Mouse (Mus musculus) embryonic facial prominence, embryonic 10.5 days (tissue): ENCODE measurements around the gene Adcy6. TPM values are rescaled to one million over a fixed set of nuclear protein-coding genes. Genes with fewer than 3 reads are reported as not detected.
"Not testable (repeated sequence)": the region's sequence is repeated elsewhere in the genome, so short reads cannot be mapped to it uniquely, and the experiment has no call there.

ENCODE experiments used
- DNase-seq: peaks from one replicate; pipeline ENCODE4 v3.0.0-alpha.2; 2017; ENCODE audit warnings: low spot score
- H3K27ac ChIP-seq: fragments of 300-500 bp; sonication (generic); replicated peaks from 2 replicates; pipeline ENCODE4 v1.5.1; 2016; ENCODE audit warnings: mild to moderate bottlenecking
- H3K27me3 ChIP-seq: fragments of 300-500 bp; sonication (generic); replicated peaks from 2 replicates; pipeline ENCODE4 v1.6.1; 2016; ENCODE audit warnings: low read depth, mild to moderate bottlenecking; ENCODE audit not compliant: poor library complexity, severe bottlenecking
- H3K36me3 ChIP-seq: fragments of 300-500 bp; sonication (generic); replicated peaks from 2 replicates; pipeline ENCODE4 v1.6.1; 2016; ENCODE audit warnings: mild to moderate bottlenecking, moderate library complexity
- H3K4me1 ChIP-seq: fragments of 300-500 bp; sonication (generic); 2 replicates; pipeline ENCODE4 v1.6.1; 2016
- H3K4me3 ChIP-seq: fragments of 300-500 bp; sonication (generic); 2 replicates; pipeline ENCODE4 v1.5.1; 2016; ENCODE audit warnings: mild to moderate bottlenecking, moderate library complexity
- H3K9me3 ChIP-seq: fragments of 300-500 bp; sonication (generic); 2 replicates; pipeline ENCODE4 v1.6.1; 2016; ENCODE audit warnings: mild to moderate bottlenecking
- WGBS: fragments of 180-500 bp; shearing (Covaris S2); methylation state at CpG from one replicate; pipeline ENCODE4 v1.1.7; 2016; 5-methylcytosine and 5-hydroxymethylcytosine counted together
- polyA plus RNA-seq: library from polyadenylated mRNA; unstranded; fragments of >200 nt; fragmentation: Nextera tagmentation; extraction: Ambion mirVana; gene quantifications from 2 replicates; pipeline ENCODE4 v1.2.1, GENCODE M21; 2016

Adcy6 gene
- polyA plus RNA-seq, 1 experiment from 2014 or later, result 11.6 TPM

- H3K9me3 ChIP-seq, result no peaks in the 10 kb centered on the region
- WGBS, result 78% methylated on average over 7 of the region's 7 CpGs
- H3K36me3 ChIP-seq, result peaks cover 66% of the 10 kb centered on the region
- H3K4me3 ChIP-seq, result no peak overlapping the region
- DNase-seq, result no peak
- no peak overlapping the region for H3K27ac ChIP-seq
- H3K27me3 ChIP-seq, result no peaks in the 10 kb centered on the region
- peaks cover 12% of the 10 kb centered on the region for H3K4me1 ChIP-seq
Observed at GRCm38 (mm10) chr15:98589640-98590336, 20.1 kb downstream of the Adcy6 start.

DNA sequence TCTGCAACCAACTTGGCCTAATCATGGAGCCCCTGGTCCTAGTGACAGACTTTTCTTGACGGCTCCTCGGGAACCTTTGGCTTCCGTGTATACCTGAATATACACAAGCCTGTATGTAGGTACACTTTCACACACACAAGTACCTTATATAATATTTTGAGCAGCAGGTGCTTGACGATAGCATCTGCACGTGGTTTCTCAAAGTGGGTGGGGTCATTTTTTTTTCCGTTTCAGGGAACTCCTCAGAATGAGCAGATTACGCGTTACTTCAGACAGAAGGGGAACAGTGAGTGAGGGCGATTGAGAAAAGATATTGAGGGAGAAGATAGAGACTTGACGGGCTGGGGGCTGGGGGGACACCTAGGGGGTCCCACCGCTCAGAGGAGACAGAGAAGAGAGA lies 22.1 kb downstream of the Adcy6 start:
- no peaks in the 10 kb centered on the region for H3K27me3 ChIP-seq
- no peak for DNase-seq
- H3K9me3 ChIP-seq, result no peaks in the 10 kb centered on the region
- H3K27ac ChIP-seq, result no peak overlapping the region
- H3K4me1 ChIP-seq, result peaks cover 15% of the 10 kb centered on the region
- 87% methylated on average over 11 of the region's 11 CpGs for WGBS
- peaks cover 46% of the 10 kb centered on the region for H3K36me3 ChIP-seq
- no peak overlapping the region for H3K4me3 ChIP-seq

GRCm38 (mm10) chr15:98586141-98586540 lies 23.7 kb downstream of the Adcy6 start:
- not testable (repeated sequence) for H3K4me3 ChIP-seq, DNase-seq
- 81% methylated on average over 9 of the region's 9 CpGs for WGBS

GRCm38 (mm10) chr15:98585421-98585820 lies 24.5 kb downstream of the Adcy6 start:
- peaks cover 23% of the 10 kb centered on the region for H3K36me3 ChIP-seq
- DNase-seq, result no peak
- H3K4me1 ChIP-seq, result peaks cover 15% of the 10 kb centered on the region
- no peak overlapping the region for H3K4me3 ChIP-seq
- H3K27ac ChIP-seq, result no peak overlapping the region
- 35% methylated on average over 7 of the region's 7 CpGs for WGBS
- H3K9me3 ChIP-seq, result no peaks in the 10 kb centered on the region
- H3K27me3 ChIP-seq, result no peaks in the 10 kb centered on the region

More at GRCm38 (mm10) chr15:98586141-98586540, 23.7 kb downstream of the Adcy6 start:
- H3K27me3 ChIP-seq, H3K27ac ChIP-seq, H3K9me3 ChIP-seq: not testable (repeated sequence)
- peaks cover 30% of the 10 kb centered on the region for H3K36me3 ChIP-seq
- peaks cover 15% of the 10 kb centered on the region for H3K4me1 ChIP-seq

DNA sequence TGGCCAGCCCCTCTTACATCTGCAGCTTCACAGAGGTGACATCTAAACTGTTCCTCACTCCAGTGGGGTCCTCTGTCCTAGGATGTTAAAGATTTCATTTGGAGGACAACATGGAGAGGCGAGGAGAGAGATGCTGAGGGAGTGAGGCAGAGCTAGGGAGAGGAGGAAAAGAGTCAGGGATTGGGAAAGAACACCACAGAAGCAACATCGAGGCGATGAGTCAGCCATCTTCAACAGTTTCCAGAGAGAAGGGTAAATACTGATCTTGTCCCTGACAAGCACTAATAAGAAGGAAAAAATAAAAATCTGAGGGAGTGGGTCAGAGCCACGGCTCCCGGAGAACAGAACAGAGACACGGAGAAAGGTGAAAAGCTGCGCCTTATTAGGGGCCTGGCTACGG lies 26.9 kb downstream of the Adcy6 start:
- H3K4me3 ChIP-seq, result no peak overlapping the region
- H3K9me3 ChIP-seq, result no peaks in the 10 kb centered on the region
- peaks cover 15% of the 10 kb centered on the region for H3K4me1 ChIP-seq
- H3K36me3 ChIP-seq, result no peaks in the 10 kb centered on the region
- WGBS, result 78% methylated on average over 8 of the region's 8 CpGs
- no peak for DNase-seq
- no peak overlapping the region for H3K27ac ChIP-seq
- no peaks in the 10 kb centered on the region for H3K27me3 ChIP-seq

- H3K36me3 ChIP-seq, result no peaks in the 10 kb centered on the region
- WGBS, result 86% methylated on average over 8 of the region's 8 CpGs
- no peaks in the 10 kb centered on the region for H3K9me3 ChIP-seq
- H3K4me3 ChIP-seq, result no peak overlapping the region
- no peak overlapping the region for H3K27ac ChIP-seq
- no peaks in the 10 kb centered on the region for H3K27me3 ChIP-seq
- DNase-seq, result no peak
- H3K4me1 ChIP-seq, result peaks cover 15% of the 10 kb centered on the region
Observed at GRCm38 (mm10) chr15:98582410-98582809, 27.5 kb downstream of the Adcy6 start.

- Histone ChIP-seq H3K27me3 (no peaks in the 10 kb centered on the region), H3K27ac (0 out of 2 replicates have a peak overlapping the region, but pooled peaks have one; percentile 2), H3K4me3 (no peak overlapping the region), H3K36me3 (no peaks in the 10 kb centered on the region), H3K9me3 (no peaks in the 10 kb centered on the region), H3K4me1 (peaks cover 4% of the 10 kb centered on the region)
- WGBS, result 46% methylated on average over 5 of the region's 5 CpGs
- peak; percentile 80 for DNase-seq
Observed at GRCm38 (mm10) chr15:98579795-98580464, 29.9 kb downstream of the Adcy6 start.

DNA sequence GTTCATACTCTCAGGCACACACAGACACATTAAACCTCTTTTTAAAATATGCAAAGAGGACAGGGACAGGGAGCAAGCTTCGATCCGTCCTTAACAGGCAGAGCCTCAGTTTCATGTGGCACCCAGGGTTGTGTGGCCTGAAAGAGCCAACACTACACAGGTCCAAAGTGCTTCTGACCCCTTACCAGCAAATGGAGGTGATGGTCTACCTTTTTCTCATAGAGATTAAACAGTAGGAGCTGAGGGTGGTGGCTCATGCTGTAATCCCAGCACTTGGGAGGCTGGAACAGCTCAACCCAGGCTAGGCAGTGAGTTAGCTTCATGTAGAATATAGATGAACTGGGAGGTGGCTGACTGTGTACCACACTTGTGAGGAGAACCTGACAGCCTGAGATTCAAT lies 30.6 kb downstream of the Adcy6 start:
- H3K27ac ChIP-seq, result no peak overlapping the region
- no peaks in the 10 kb centered on the region for H3K4me1 ChIP-seq
- no peaks in the 10 kb centered on the region for H3K9me3 ChIP-seq
- no peak for DNase-seq
- H3K36me3 ChIP-seq, result no peaks in the 10 kb centered on the region
- WGBS, result 88% methylated on average over 2 of the region's 2 CpGs
- H3K4me3 ChIP-seq, result no peak overlapping the region
- no peaks in the 10 kb centered on the region for H3K27me3 ChIP-seq

GRCm38 (mm10) chr15:98573293-98573692 lies 36.6 kb downstream of the Adcy6 start:
- Histone ChIP-seq H3K27me3 (no peaks in the 10 kb centered on the region), H3K36me3 (no peaks in the 10 kb centered on the region), H3K9me3 (no peaks in the 10 kb centered on the region), H3K27ac (no peak overlapping the region), H3K4me1 (peaks cover 9% of the 10 kb centered on the region), H3K4me3 (no peak overlapping the region)
- DNase-seq, result no peak
- 86% methylated on average over 4 of the region's 4 CpGs for WGBS

- Histone ChIP-seq H3K27ac (no peak within 1 kb of the TSS), H3K4me1 (peaks cover 17% of the 10 kb centered on the region), H3K9me3 (no peaks in the 10 kb centered on the region), H3K4me3 (peak within 1 kb of the TSS; percentile 14; the same call in 1 of the 2 replicates), H3K36me3 (no peaks in the 10 kb centered on the region), H3K27me3 (no peaks in the 10 kb centered on the region)
- 84% methylated on average over 10 of the region's 10 CpGs for WGBS
- DNase-seq, result no peak
Observed at GRCm38 (mm10) chr15:98570873-98571538, 38.9 kb downstream of the Adcy6 start, which contains the start of the genes Ccnt1 and 4930415O20Rik. Gene Ccnt1 (minus strand): TSS chr15:98570923. Gene 4930415O20Rik (plus strand): TSS chr15:98571004.

- Histone ChIP-seq H3K27me3 (no peaks in the 10 kb centered on the region), H3K4me3 (peak overlapping the region; percentile 14; the same call in 1 of the 2 replicates), H3K9me3 (no peaks in the 10 kb centered on the region), H3K4me1 (peaks cover 28% of the 10 kb centered on the region), H3K27ac (no peak overlapping the region), H3K36me3 (peaks cover 11% of the 10 kb centered on the region)
- DNase-seq, result no peak
- WGBS, result 85% methylated on average over 4 of the region's 4 CpGs
Observed at GRCm38 (mm10) chr15:98569795-98570365, 40.0 kb downstream of the Adcy6 start.

DNA sequence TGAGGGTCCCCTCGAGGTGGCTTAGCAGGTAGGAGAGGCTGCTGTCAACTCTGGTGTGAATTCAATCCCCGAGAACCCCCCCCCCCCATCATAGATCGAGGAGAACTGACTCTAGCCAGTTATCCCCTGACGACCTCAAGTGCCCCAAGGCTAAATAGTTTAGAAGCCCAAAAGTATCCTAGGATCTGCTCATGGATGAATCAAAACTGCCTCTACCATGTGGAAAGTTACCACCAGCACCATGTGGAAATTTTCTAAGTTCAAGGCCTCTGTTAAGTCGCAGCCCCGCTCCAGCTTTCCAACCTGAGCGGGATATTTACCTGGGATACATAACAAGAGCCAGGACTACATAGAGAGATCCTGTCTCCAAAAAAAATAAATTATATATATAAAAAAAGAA lies 40.7 kb downstream of the Adcy6 start:
- no peak for DNase-seq
- H3K27ac ChIP-seq, result peak overlapping the region; percentile 93
- WGBS, result 72% methylated on average over 7 of the region's 7 CpGs
- peak overlapping the region; percentile 98 for H3K4me3 ChIP-seq
- H3K27me3 ChIP-seq, result no peaks in the 10 kb centered on the region
- peaks cover 17% of the 10 kb centered on the region for H3K36me3 ChIP-seq
- peaks cover 30% of the 10 kb centered on the region for H3K4me1 ChIP-seq
- no peaks in the 10 kb centered on the region for H3K9me3 ChIP-seq
